Mouse (Mus musculus) limb, embryonic 13.5 days (tissue): Measurements from ENCODE around the gene Capg. TPM values are rescaled to one million over a fixed set of nuclear protein-coding genes. Genes with fewer than 3 reads are reported as not detected.

ENCODE experiments used
- ATAC-seq: fragments of 200-750 bp; cut with Nextera tagmentation; 2 replicates; pipeline ENCODE4 v1.8.0; 2017; ENCODE audit warnings: low read depth, moderate number of reproducible peaks, moderate TSS enrichment; ENCODE audit not compliant: low FRiP score
- H3K27ac ChIP-seq: fragments of 300-500 bp; sonication (generic); 2 replicates; pipeline ENCODE4 v1.5.1; 2015; ENCODE audit warnings: inconsistent platforms, mild to moderate bottlenecking, moderate library complexity
- H3K27me3 ChIP-seq: fragments of 300-500 bp; sonication (generic); 2 replicates; pipeline ENCODE4 v1.6.1; 2015; ENCODE audit warnings: mild to moderate bottlenecking, inconsistent platforms
- H3K36me3 ChIP-seq: fragments of 300-500 bp; sonication (generic); 2 replicates; pipeline ENCODE4 v1.6.1; 2015; ENCODE audit warnings: inconsistent platforms, mild to moderate bottlenecking, moderate library complexity
- H3K4me1 ChIP-seq: fragments of 300-500 bp; sonication (generic); 2 replicates; pipeline ENCODE4 v1.6.1; 2015; ENCODE audit warnings: inconsistent platforms
- H3K4me2 ChIP-seq: fragments of 300-500 bp; sonication (generic); replicated peaks from 2 replicates; pipeline ENCODE4 v1.6.1; 2015; ENCODE audit warnings: inconsistent platforms, mild to moderate bottlenecking, moderate library complexity
- H3K4me3 ChIP-seq: fragments of 300-500 bp; sonication (generic); 2 replicates; pipeline ENCODE4 v1.5.1; 2015; ENCODE audit warnings: moderate library complexity, mild to moderate bottlenecking, inconsistent platforms
- H3K9ac ChIP-seq: fragments of 300-500 bp; sonication (generic); 2 replicates; pipeline ENCODE4 v1.6.1; 2015; ENCODE audit warnings: mild to moderate bottlenecking, inconsistent platforms
- H3K9me3 ChIP-seq: fragments of 300-500 bp; sonication (generic); 2 replicates; pipeline ENCODE4 v1.6.1; 2016; ENCODE audit warnings: inconsistent platforms
- WGBS: fragments of 180-500 bp; shearing (Covaris S2); methylation state at CpG from one replicate; pipeline ENCODE4 v1.1.7; 2015; 5-methylcytosine and 5-hydroxymethylcytosine counted together
- polyA plus RNA-seq: library from polyadenylated mRNA; unstranded; fragments of >200 nt; fragmentation: Nextera tagmentation; extraction: Ambion mirVana; gene quantifications from 2 replicates; pipeline ENCODE4 v1.2.1, GENCODE M21; 2015

Capg gene
- polyA plus RNA-seq, 1 experiment from 2014 or later = 41.3 TPM

DNA sequence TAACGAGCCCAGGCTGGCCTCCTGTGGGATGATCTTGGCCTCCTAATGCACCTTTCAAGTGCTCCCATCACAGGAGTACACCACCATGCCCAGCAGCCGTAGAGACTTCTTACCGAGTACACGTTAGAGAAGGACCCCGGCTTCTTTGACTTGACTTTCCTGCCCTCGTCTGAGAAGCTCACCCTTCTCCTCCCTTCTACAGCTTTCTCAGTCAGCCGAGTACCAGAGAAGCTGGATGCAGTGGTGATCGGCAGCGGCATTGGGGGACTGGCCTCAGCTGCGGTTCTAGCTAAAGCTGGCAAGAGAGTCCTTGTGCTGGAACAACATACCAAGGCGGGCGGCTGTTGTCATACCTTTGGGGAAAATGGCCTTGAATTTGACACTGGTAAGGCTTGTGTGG lies 56.6 kb downstream of the Capg start:
- Histone ChIP-seq H3K9ac (no peak overlapping the region), H3K36me3 (peaks cover 21% of the 10 kb centered on the region), H3K9me3 (no peaks in the 10 kb centered on the region), H3K27ac (no peak overlapping the region), H3K4me1 (peaks cover 22% of the 10 kb centered on the region), H3K4me2 (no peak overlapping the region), H3K4me3 (no peak overlapping the region), H3K27me3 (no peaks in the 10 kb centered on the region)
- ATAC-seq = no peak
- WGBS = 86% methylated on average over 12 of the region's 12 CpGs

DNA sequence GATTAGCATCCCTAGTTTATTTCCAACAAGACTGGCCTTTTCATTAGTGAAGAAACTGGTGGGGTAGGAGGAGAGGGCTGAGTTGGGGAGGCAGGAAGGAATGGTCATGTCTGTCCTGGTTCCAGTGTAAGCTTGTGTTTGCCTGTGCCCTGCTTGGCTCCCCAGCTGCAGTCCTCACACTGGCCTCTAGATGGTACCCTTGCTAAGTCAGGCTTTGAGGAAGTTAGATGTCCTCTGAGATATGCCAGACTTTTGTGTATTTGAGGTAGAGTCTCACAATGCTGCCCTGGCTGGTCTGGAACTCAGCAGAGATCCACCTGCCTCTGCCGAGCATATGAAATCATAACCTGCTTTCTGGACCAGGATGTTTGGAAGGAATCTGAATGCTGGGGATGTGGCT lies 57.5 kb downstream of the Capg start:
- no peaks in the 10 kb centered on the region for H3K27me3 ChIP-seq
- H3K27ac ChIP-seq = no peak overlapping the region
- H3K4me3 ChIP-seq = no peak overlapping the region
- peaks cover 30% of the 10 kb centered on the region for H3K36me3 ChIP-seq
- peaks cover 20% of the 10 kb centered on the region for H3K4me1 ChIP-seq
- 45% methylated on average over 1 of the region's 1 CpGs for WGBS
- H3K9ac ChIP-seq = no peak overlapping the region
- no peak overlapping the region for H3K4me2 ChIP-seq
- no peaks in the 10 kb centered on the region for H3K9me3 ChIP-seq
- ATAC-seq = no peak

DNA sequence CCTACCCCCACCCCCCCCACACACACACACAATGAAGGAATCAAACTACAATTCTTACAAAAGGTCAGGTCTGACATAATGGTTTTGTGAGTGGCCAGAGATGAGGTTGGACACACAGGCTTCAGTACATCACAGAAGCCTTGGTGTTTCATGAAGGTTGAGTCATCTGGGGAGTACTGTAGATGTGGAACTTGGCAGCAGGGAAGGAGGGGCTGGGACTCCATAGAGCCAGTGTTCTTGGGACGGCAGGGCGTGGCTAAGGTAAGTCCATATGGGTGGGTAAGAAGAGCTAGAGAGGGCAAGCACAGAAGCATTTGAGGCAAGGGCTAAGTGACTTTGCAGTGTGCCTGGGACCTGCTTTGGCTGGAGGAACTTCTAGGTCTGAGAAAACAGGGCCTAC lies 59.9 kb downstream of the Capg start:
- H3K4me3 ChIP-seq = no peak overlapping the region
- H3K27me3 ChIP-seq = no peaks in the 10 kb centered on the region
- no peak overlapping the region for H3K9ac ChIP-seq
- H3K4me1 ChIP-seq = peaks cover 6% of the 10 kb centered on the region
- no peak for ATAC-seq
- peaks cover 46% of the 10 kb centered on the region for H3K36me3 ChIP-seq
- no peak overlapping the region for H3K4me2 ChIP-seq
- no peaks in the 10 kb centered on the region for H3K9me3 ChIP-seq
- H3K27ac ChIP-seq = no peak overlapping the region
- WGBS = 88% methylated on average over 2 of the region's 2 CpGs

DNA sequence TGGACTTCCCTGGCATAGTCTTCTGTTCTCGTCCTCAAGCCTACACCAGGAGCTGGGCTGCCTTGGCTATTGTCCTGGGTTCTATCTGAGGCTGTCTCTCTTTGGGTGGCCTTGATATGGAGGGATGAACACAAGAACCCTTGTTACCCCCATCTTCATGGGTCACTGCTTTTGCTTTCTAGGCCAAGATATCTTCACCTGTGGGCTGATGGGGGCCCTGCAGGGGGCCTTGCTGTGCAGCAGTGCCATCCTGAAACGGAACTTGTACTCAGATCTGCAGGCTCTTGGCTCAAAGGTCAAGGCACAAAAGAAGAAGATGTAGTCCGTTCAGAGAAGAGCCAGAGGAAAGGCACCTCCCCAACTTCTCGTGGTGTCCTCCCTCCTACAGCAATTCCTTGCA lies 62.9 kb downstream of the Capg start:
- ATAC-seq = no peak
- H3K4me3 ChIP-seq = no peak overlapping the region
- no peak overlapping the region for H3K4me2 ChIP-seq
- 90% methylated on average over 4 of the region's 4 CpGs for whole genome bisulfite sequencing
- no peaks in the 10 kb centered on the region for H3K27me3 ChIP-seq
- H3K9ac ChIP-seq = no peak overlapping the region
- peaks cover 75% of the 10 kb centered on the region for H3K36me3 ChIP-seq
- H3K27ac ChIP-seq = no peak overlapping the region
- H3K4me1 ChIP-seq = no peaks in the 10 kb centered on the region
- no peaks in the 10 kb centered on the region for H3K9me3 ChIP-seq

GRCm38 (mm10) chr6:72607676-72608075 lies 63.5 kb downstream of the Capg start:
- Histone ChIP-seq H3K4me3 (no peak overlapping the region), H3K9me3 (no peaks in the 10 kb centered on the region), H3K4me1 (no peaks in the 10 kb centered on the region), H3K36me3 (peaks cover 79% of the 10 kb centered on the region), H3K4me2 (no peak overlapping the region), H3K9ac (no peak overlapping the region), H3K27me3 (no peaks in the 10 kb centered on the region), H3K27ac (no peak overlapping the region)
- no peak for ATAC-seq
- 84% methylated on average over 5 of the region's 5 CpGs for WGBS

- H3K4me1 ChIP-seq = peaks cover 2% of the 10 kb centered on the region
- H3K4me2 ChIP-seq = no peak overlapping the region
- WGBS = 87% methylated on average over 4 of the region's 4 CpGs
- ATAC-seq = no peak
- no peak overlapping the region for H3K4me3 ChIP-seq
- H3K9ac ChIP-seq = no peak overlapping the region
- no peaks in the 10 kb centered on the region for H3K9me3 ChIP-seq
- H3K27me3 ChIP-seq = no peaks in the 10 kb centered on the region
- no peak overlapping the region for H3K27ac ChIP-seq
- peaks cover 86% of the 10 kb centered on the region for H3K36me3 ChIP-seq
Measured at GRCm38 (mm10) chr6:72608662-72609184, 64.5 kb downstream of the Capg start.

DNA sequence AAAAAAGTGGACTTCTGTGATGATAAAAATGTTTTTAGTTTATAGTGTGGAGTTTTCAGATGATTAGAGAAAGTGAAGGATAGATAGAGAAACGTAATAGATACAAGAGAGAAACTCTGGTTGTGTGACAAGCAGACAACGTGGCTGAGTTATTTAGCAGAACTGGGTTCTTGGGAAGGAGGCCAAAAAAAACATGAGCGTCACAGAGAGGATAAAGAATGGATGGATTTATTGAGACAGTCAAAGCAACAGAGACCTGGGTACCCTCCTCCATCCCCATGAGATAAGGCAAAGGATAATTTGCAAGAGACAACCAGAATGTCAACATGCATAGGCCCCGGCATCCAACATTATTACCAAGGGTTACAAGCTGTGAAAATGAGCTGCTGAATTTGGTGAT lies 66.1 kb downstream of the Capg start:
- H3K4me3 ChIP-seq = no peak overlapping the region
- no peaks in the 10 kb centered on the region for H3K27me3 ChIP-seq
- peaks cover 17% of the 10 kb centered on the region for H3K4me1 ChIP-seq
- WGBS = 83% methylated on average over 4 of the region's 4 CpGs
- H3K9me3 ChIP-seq = no peaks in the 10 kb centered on the region
- H3K36me3 ChIP-seq = peaks cover 75% of the 10 kb centered on the region
- no peak overlapping the region for H3K9ac ChIP-seq
- H3K4me2 ChIP-seq = no peak overlapping the region
- H3K27ac ChIP-seq = no peak overlapping the region
- ATAC-seq = no peak

Other genes starting within 250 kb of the Capg start
- not detected in 2 replicates for gene Sftpb, start 239.8 kb upstream of the Capg start, polyA plus RNA-seq
- gene Usp39, start 199.2 kb upstream of the Capg start, polyA plus RNA-seq = 51.5 and 51.7 TPM in 2 replicates
- gene 0610030E20Rik, start 197.1 kb upstream of the Capg start, polyA plus RNA-seq = 28.6 and 30.2 TPM in 2 replicates
- 12.1 and 14.6 TPM in 2 replicates for gene Tmem150a, start 188.9 kb upstream of the Capg start, polyA plus RNA-seq
- gene Rnf181, start 177.4 kb upstream of the Capg start, polyA plus RNA-seq = 90.9 and 94.0 TPM in 2 replicates
- 21.1 and 22.6 TPM in 2 replicates for gene Vamp5, start 163.9 kb upstream of the Capg start, polyA plus RNA-seq
- gene Vamp8, start 153.7 kb upstream of the Capg start, polyA plus RNA-seq = 143 and 146 TPM in 2 replicates
- 43.5 and 47.8 TPM in 2 replicates for gene Ggcx, start 130.1 kb upstream of the Capg start, polyA plus RNA-seq
- 426 and 435 TPM in 2 replicates for gene Mat2a, start 104.8 kb upstream of the Capg start, polyA plus RNA-seq
- 0.15 and 0.28 TPM in 2 replicates for gene Sh2d6, start 22.7 kb upstream of the Capg start, polyA plus RNA-seq
- gene Elmod3, start 54.0 kb downstream of the Capg start, polyA plus RNA-seq = 15.3 and 16.7 TPM in 2 replicates
- gene Retsat, start 54.1 kb downstream of the Capg start, polyA plus RNA-seq = 15.1 and 17.9 TPM in 2 replicates
- gene Tgoln1, start 72.6 kb downstream of the Capg start, polyA plus RNA-seq = 22.0 and 23.0 TPM in 2 replicates
- gene Tcf7l1, start 244.9 kb downstream of the Capg start, polyA plus RNA-seq = 46.8 and 47.3 TPM in 2 replicates